Mouse (Mus musculus) thymus, postnatal 25 days (tissue): ENCODE data around the gene Slc6a13.

ENCODE experiments used
- DNase-seq: peaks from one replicate; pipeline ENCODE4 v3.0.0; 2022

The Slc6a13 gene

GRCm38 (mm10) chr6:121385397-121385796 lies 85.4 kb downstream of the Slc6a13 start:
- no peak for DNase-seq
